Mouse (Mus musculus) thymus, postnatal 10 days (tissue): ENCODE data around the gene Hist1h1d.
A peak's percentile ranks its signal among the peaks of the same experiment; 100 is the strongest.
"Not testable (repeated sequence)": the region's sequence is repeated elsewhere in the genome, so short reads cannot be mapped to it uniquely, and the experiment has no call there.

Experiments
- DNase-seq, 2 experiments: peaks; one replicate each; pipeline ENCODE4 v3.0.0; 2021; ENCODE audit warnings: low spot score in 2 of 2

Gene Hist1h1d

GRCm38 (mm10) chr13:23591886-23592285 lies 38.8 kb downstream of the Hist1h1d start:
- not testable (repeated sequence) for DNase-seq

- no peak for DNase-seq
These were observed 39.6 kb downstream of the Hist1h1d start for GRCm38 (mm10) chr13:23592614-23593013.

- no peak for DNase-seq
These were observed 40.1 kb downstream of the Hist1h1d start for GRCm38 (mm10) chr13:23593051-23593770.

GRCm38 (mm10) chr13:23595185-23595584 lies 42.1 kb downstream of the Hist1h1d start:
- DNase-seq: no peak

GRCm38 (mm10) chr13:23595622-23596372 lies 42.7 kb downstream of the Hist1h1d start:
- no peak for DNase-seq

GRCm38 (mm10) chr13:23597957-23598356 lies 44.9 kb downstream of the Hist1h1d start:
- peak; percentile 57 to 86 for DNase-seq

GRCm38 (mm10) chr13:23603182-23603699 lies 50.2 kb downstream of the Hist1h1d start:
- DNase-seq: no peak

- DNase-seq: no peak
These were observed 51.4 kb downstream of the Hist1h1d start for GRCm38 (mm10) chr13:23604452-23604851.

GRCm38 (mm10) chr13:23605052-23605451 lies 52.0 kb downstream of the Hist1h1d start:
- DNase-seq: no peak

- no peak for DNase-seq
These were observed 56.1 kb downstream of the Hist1h1d start for GRCm38 (mm10) chr13:23609209-23609608.

GRCm38 (mm10) chr13:23609844-23610243 lies 56.8 kb downstream of the Hist1h1d start:
- DNase-seq: no peak
